Mouse (Mus musculus): ENCODE results near the gene Rab43. TPM values are rescaled to one million over a fixed set of nuclear protein-coding genes. Genes with fewer than 3 reads are reported as not detected.

The Rab43 gene
- polyA plus RNA-seq, 1 experiment: 8.3 TPM

GRCm38 (mm10) chr6:87802462-87802861 is 9.5 kb downstream of the Rab43 start:
- Histone ChIP-seq H3K4me3 (ENCODE audit: insufficient read depth, poor library complexity, severe bottlenecking) (no peak overlapping the region), H3K79me3 (ENCODE audit: low read depth) (no peaks in the 10 kb centered on the region), H3K79me2 (ENCODE audit: control insufficient read depth, insufficient read depth) (no peaks in the 10 kb centered on the region), H3ac (ENCODE audit: control insufficient read depth, insufficient read length, low read depth) (no peak overlapping the region), H3K36me3 (ENCODE audit: control insufficient read depth, insufficient read depth) (no peaks in the 10 kb centered on the region), H3K27me3 (ENCODE audit: control insufficient read depth, insufficient read depth, insufficient read length) (no peaks in the 10 kb centered on the region)
- TF ChIP-seq MYOG (IDR thresholded peaks at IDR 0.05; ENCODE audit: control insufficient read depth, extremely low read depth, insufficient read length) (no peak), USF1 (IDR thresholded peaks at IDR 0.05; ENCODE audit: low read depth) (no peak), FOSL1 (IDR thresholded peaks at IDR 0.05; ENCODE audit: insufficient read depth, low read length, poor library complexity, severe bottlenecking) (no peak), MAX (IDR thresholded peaks at IDR 0.05) (no peak), CEBPB (IDR thresholded peaks at IDR 0.05; ENCODE audit: low read depth) (no peak), CTCF (IDR thresholded peaks at IDR 0.05; ENCODE audit: control insufficient read depth, insufficient read depth, insufficient read length) (no peak), MYOD1 (IDR thresholded peaks at IDR 0.05; ENCODE audit: control insufficient read depth, insufficient read length, low read depth) (no peak)

- Histone ChIP-seq H3K36me3 (ENCODE audit: control insufficient read depth, insufficient read depth) (no peaks in the 10 kb centered on the region), H3K79me2 (ENCODE audit: control insufficient read depth, insufficient read depth) (no peaks in the 10 kb centered on the region), H3K27me3 (ENCODE audit: control insufficient read depth, insufficient read depth, insufficient read length) (no peaks in the 10 kb centered on the region), H3K79me3 (ENCODE audit: low read depth) (no peaks in the 10 kb centered on the region), H3ac (ENCODE audit: control insufficient read depth, insufficient read length, low read depth) (no peak overlapping the region), H3K4me3 (ENCODE audit: insufficient read depth, poor library complexity, severe bottlenecking) (no peak overlapping the region)
- TF ChIP-seq MYOG (IDR thresholded peaks at IDR 0.05; ENCODE audit: control insufficient read depth, extremely low read depth, insufficient read length) (no peak), FOSL1 (IDR thresholded peaks at IDR 0.05; ENCODE audit: insufficient read depth, low read length, poor library complexity, severe bottlenecking) (no peak), USF1 (IDR thresholded peaks at IDR 0.05; ENCODE audit: low read depth) (no peak), CTCF (IDR thresholded peaks at IDR 0.05; ENCODE audit: control insufficient read depth, insufficient read depth, insufficient read length) (no peak)
These were observed 12.4 kb downstream of the Rab43 start for GRCm38 (mm10) chr6:87799576-87799975.

- Histone ChIP-seq H3K27me3 (ENCODE audit: control insufficient read depth, insufficient read depth, insufficient read length) (no peaks in the 10 kb centered on the region), H3K36me3 (ENCODE audit: control insufficient read depth, insufficient read depth) (no peaks in the 10 kb centered on the region), H3K4me3 (ENCODE audit: insufficient read depth, poor library complexity, severe bottlenecking) (no peak overlapping the region), H3K79me2 (ENCODE audit: control insufficient read depth, insufficient read depth) (no peaks in the 10 kb centered on the region), H3K79me3 (ENCODE audit: low read depth) (no peaks in the 10 kb centered on the region), H3ac (ENCODE audit: control insufficient read depth, insufficient read length, low read depth) (no peak overlapping the region)
- TF ChIP-seq MYOG (IDR thresholded peaks at IDR 0.05; ENCODE audit: control insufficient read depth, extremely low read depth, insufficient read length) (no peak), CTCF (IDR thresholded peaks at IDR 0.05; ENCODE audit: control insufficient read depth, insufficient read depth, insufficient read length) (no peak), CEBPB (IDR thresholded peaks at IDR 0.05; ENCODE audit: low read depth) (no peak), MYOD1 (IDR thresholded peaks at IDR 0.05; ENCODE audit: control insufficient read depth, insufficient read length, low read depth) (no peak), FOSL1 (IDR thresholded peaks at IDR 0.05; ENCODE audit: insufficient read depth, low read length, poor library complexity, severe bottlenecking) (no peak), USF1 (IDR thresholded peaks at IDR 0.05; ENCODE audit: low read depth) (no peak), MAX (IDR thresholded peaks at IDR 0.05) (no peak)
These were observed 14.6 kb downstream of the Rab43 start for GRCm38 (mm10) chr6:87797321-87797720.

- Histone ChIP-seq H3K4me3 (ENCODE audit: insufficient read depth, poor library complexity, severe bottlenecking) (no peak overlapping the region), H3ac (ENCODE audit: control insufficient read depth, insufficient read length, low read depth) (no peak overlapping the region), H3K79me2 (ENCODE audit: control insufficient read depth, insufficient read depth) (no peaks in the 10 kb centered on the region), H3K27me3 (ENCODE audit: control insufficient read depth, insufficient read depth, insufficient read length) (no peaks in the 10 kb centered on the region), H3K36me3 (ENCODE audit: control insufficient read depth, insufficient read depth) (no peaks in the 10 kb centered on the region), H3K79me3 (ENCODE audit: low read depth) (no peaks in the 10 kb centered on the region)
- no peak for TF ChIP-seq MAX (IDR thresholded peaks at IDR 0.05)
- no peak for TF ChIP-seq CTCF (IDR thresholded peaks at IDR 0.05; ENCODE audit: control insufficient read depth, insufficient read depth, insufficient read length)
- TF ChIP-seq CEBPB (IDR thresholded peaks at IDR 0.05; ENCODE audit: low read depth): no peak
- no peak for TF ChIP-seq MYOG (IDR thresholded peaks at IDR 0.05; ENCODE audit: control insufficient read depth, extremely low read depth, insufficient read length)
These were observed 15.6 kb downstream of the Rab43 start for GRCm38 (mm10) chr6:87796251-87796880.

- H3K79me3 ChIP-seq (ENCODE audit: low read depth): no peaks in the 10 kb centered on the region
- H3ac ChIP-seq (ENCODE audit: control insufficient read depth, insufficient read length, low read depth): no peak overlapping the region
- H3K4me3 ChIP-seq (ENCODE audit: insufficient read depth, poor library complexity, severe bottlenecking): no peak overlapping the region
- no peak for TF ChIP-seq USF1 (IDR thresholded peaks at IDR 0.05; ENCODE audit: low read depth)
- TF ChIP-seq MAX (IDR thresholded peaks at IDR 0.05): no peak
- TF ChIP-seq MYOD1 (IDR thresholded peaks at IDR 0.05; ENCODE audit: control insufficient read depth, insufficient read length, low read depth): no peak
- TF ChIP-seq CEBPB (IDR thresholded peaks at IDR 0.05; ENCODE audit: low read depth): no peak
- TF ChIP-seq FOSL1 (IDR thresholded peaks at IDR 0.05; ENCODE audit: insufficient read depth, low read length, poor library complexity, severe bottlenecking): no peak
- TF ChIP-seq CTCF (IDR thresholded peaks at IDR 0.05; ENCODE audit: control insufficient read depth, insufficient read depth, insufficient read length): no peak
- no peak for TF ChIP-seq MYOG (IDR thresholded peaks at IDR 0.05; ENCODE audit: control insufficient read depth, extremely low read depth, insufficient read length)
- no peaks in the 10 kb centered on the region for H3K79me2 ChIP-seq (ENCODE audit: control insufficient read depth, insufficient read depth)
- no peaks in the 10 kb centered on the region for H3K36me3 ChIP-seq (ENCODE audit: control insufficient read depth, insufficient read depth)
- H3K27me3 ChIP-seq (ENCODE audit: control insufficient read depth, insufficient read depth, insufficient read length): no peaks in the 10 kb centered on the region
These were observed 16.4 kb downstream of the Rab43 start for GRCm38 (mm10) chr6:87795385-87796150.
